Mouse (Mus musculus): ENCODE measurements around the gene Dpep1.
A peak's percentile ranks its signal among the peaks of the same experiment; 100 is the strongest.
"Not testable (repeated sequence)": the region's sequence is repeated elsewhere in the genome, so short reads cannot be mapped to it uniquely, and the experiment has no call there.

Gene Dpep1

GRCm38 (mm10) chr8:123212321-123213117, 26.5 kb downstream of the Dpep1 start, which contains the start of the genes Chmp1a and Spata33:
Gene Chmp1a (minus strand): TSS chr8:123212763.
Gene Spata33 (plus strand): TSS chr8:123212832.
- peak; percentile 93 to 95 for DNase-seq (ENCODE audit: low spot score in 2 of 2)

GRCm38 (mm10) chr8:123213118-123213772, 27.2 kb downstream of the Dpep1 start:
- no peak for DNase-seq (ENCODE audit: low spot score in 2 of 2)

- no peak for DNase-seq (ENCODE audit: low spot score in 2 of 2)
These were observed 29.4 kb downstream of the Dpep1 start for GRCm38 (mm10) chr8:123215430-123215829.

GRCm38 (mm10) chr8:123220917-123221316, 34.9 kb downstream of the Dpep1 start:
- no peak for DNase-seq (ENCODE audit: low spot score in 2 of 2)

GRCm38 (mm10) chr8:123224278-123225266, 38.5 kb downstream of the Dpep1 start, which contains the start of gene Cdk10:
Gene Cdk10 (plus strand): TSS chr8:123224842.
- DNase-seq (ENCODE audit: low spot score in 2 of 2), result peak; percentile 94 to 95

GRCm38 (mm10) chr8:123228416-123228815, 42.4 kb downstream of the Dpep1 start:
- no peak for DNase-seq (ENCODE audit: low spot score in 2 of 2)

GRCm38 (mm10) chr8:123230326-123230725, 44.3 kb downstream of the Dpep1 start:
- not testable (repeated sequence) for DNase-seq (ENCODE audit: low spot score in 2 of 2)

- no peak for DNase-seq (ENCODE audit: low spot score in 2 of 2)
These were observed 45.7 kb downstream of the Dpep1 start for GRCm38 (mm10) chr8:123231742-123232141.

- no peak for DNase-seq (ENCODE audit: low spot score in 2 of 2)
These were observed 46.5 kb downstream of the Dpep1 start for GRCm38 (mm10) chr8:123232553-123232952.

GRCm38 (mm10) chr8:123233300-123233699, 47.3 kb downstream of the Dpep1 start:
- no peak for DNase-seq (ENCODE audit: low spot score in 2 of 2)

- DNase-seq (ENCODE audit: low spot score in 2 of 2), result no peak
These were observed 47.7 kb downstream of the Dpep1 start for GRCm38 (mm10) chr8:123233760-123234159.

GRCm38 (mm10) chr8:123234918-123235519, 49.0 kb downstream of the Dpep1 start:
- peak; percentile 88 to 93 for DNase-seq (ENCODE audit: low spot score in 2 of 2)

- peak; percentile 92 for DNase-seq (ENCODE audit: low spot score in 2 of 2)
These were observed 49.8 kb downstream of the Dpep1 start, which contains the start of gene Spata2l for GRCm38 (mm10) chr8:123235520-123236497. Gene Spata2l (minus strand): TSS chr8:123236233.

GRCm38 (mm10) chr8:123239398-123239797, 53.4 kb downstream of the Dpep1 start:
- DNase-seq (ENCODE audit: low spot score in 2 of 2), result no peak

GRCm38 (mm10) chr8:123242107-123242923, 56.3 kb downstream of the Dpep1 start:
- DNase-seq (ENCODE audit: low spot score in 2 of 2), result no peak

GRCm38 (mm10) chr8:123243053-123243452, 57.0 kb downstream of the Dpep1 start:
- DNase-seq (ENCODE audit: low spot score in 2 of 2), result no peak

- no peak for DNase-seq (ENCODE audit: low spot score in 2 of 2)
These were observed 58.3 kb downstream of the Dpep1 start for GRCm38 (mm10) chr8:123244382-123244781.

- DNase-seq (ENCODE audit: low spot score in 2 of 2), result no peak
These were observed 59.5 kb downstream of the Dpep1 start for GRCm38 (mm10) chr8:123245543-123245942.

- DNase-seq (ENCODE audit: low spot score in 2 of 2), result no peak
These were observed 61.7 kb downstream of the Dpep1 start for GRCm38 (mm10) chr8:123247748-123248147.

Measured in right cerebral cortex, postnatal 10 days (tissue).